Mouse (Mus musculus): ENCODE measurements at regions not wholly inside any gene's neighbourhood (a gene's known extent, or its start where the extent isn't known, plus 50 kb on each side); places are given as distances from the start of the nearest gene placed in this dataset.
"Not testable (repeated sequence)": the region's sequence is repeated elsewhere in the genome, so short reads cannot be mapped to it uniquely, and the experiment has no call there.

DNA sequence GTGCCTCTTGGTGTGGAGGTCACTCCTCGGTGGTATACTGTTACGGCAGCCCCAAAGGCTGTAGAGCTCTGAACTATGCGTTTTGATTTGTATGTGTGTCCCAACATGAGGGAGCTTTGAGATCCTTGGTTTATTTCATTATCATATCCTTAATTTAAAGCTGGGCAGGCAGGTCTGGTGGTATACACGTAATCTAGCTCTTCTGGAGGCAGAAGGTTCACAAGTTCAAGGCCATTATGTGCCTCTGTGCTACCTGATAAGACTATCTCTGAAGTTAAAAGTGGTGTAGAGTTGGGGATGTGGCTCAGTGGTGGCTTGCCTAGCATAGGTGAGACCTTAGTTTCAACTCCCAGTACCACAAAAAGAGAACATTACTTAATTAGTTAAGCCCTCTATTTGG is 199.1 kb upstream of the Hmga2 start:
- ATAC-seq (no peak), DNase-seq (ENCODE audit: low spot score) (no peak)
- Histone ChIP-seq H3K27me3 (replicated peaks; ENCODE audit: control insufficient read depth, insufficient read depth, low read length) (no peaks in the 10 kb centered on the region), H3K9me3 (replicated peaks; ENCODE audit: control insufficient read depth, low read length) (no peaks in the 10 kb centered on the region), H3K4me3 (ENCODE audit: low read depth, low read length) (no peak overlapping the region), H3K4me2 (ENCODE audit: low read length) (no peak overlapping the region), H3K27ac (ENCODE audit: low read depth, low read length) (no peak overlapping the region), H3K36me3 (ENCODE audit: control insufficient read depth, insufficient read depth, low read length) (no peaks in the 10 kb centered on the region), H3K9ac (ENCODE audit: low read length) (no peak overlapping the region), H3K4me1 (ENCODE audit: control insufficient read depth, insufficient read depth, low read length) (no peaks in the 10 kb centered on the region)
- 91% methylated on average over 4 of the region's 4 CpGs for WGBS

DNA sequence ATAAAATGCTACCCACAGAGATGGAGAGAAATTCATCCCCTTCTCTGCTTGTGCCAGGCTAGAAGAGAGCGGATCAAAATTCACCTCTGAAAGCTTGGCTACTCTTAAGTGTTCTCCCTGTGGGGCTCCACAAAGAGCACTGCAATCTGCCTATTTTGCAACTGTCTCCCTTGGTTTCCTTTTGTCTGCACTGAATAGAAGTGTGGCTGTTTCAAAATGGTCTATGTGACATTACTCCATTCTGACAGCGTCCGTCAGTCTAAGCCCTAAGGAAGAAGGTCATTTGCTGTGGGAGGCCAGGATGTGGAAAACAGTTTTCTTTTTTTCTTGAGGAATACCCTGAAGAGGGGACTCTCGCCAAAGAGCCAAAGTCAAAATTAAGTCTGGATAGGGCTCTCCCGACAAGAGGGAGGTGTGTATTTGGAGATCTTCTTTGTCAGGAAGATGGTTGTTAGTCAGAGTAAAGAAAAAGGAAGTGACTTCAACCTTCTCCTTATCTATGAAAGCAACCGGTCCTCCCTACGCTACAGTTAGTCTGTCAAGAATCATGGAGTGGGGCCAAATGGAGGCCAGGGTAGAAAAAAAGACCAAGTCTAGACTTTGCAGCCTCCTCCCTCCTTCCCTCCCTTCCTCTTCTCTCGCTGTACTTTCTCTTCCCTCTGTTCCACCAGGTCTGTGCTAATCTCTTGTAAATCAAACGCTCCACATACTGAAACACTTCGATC is 198.2 kb upstream of the Hmga2 start:
- Histone ChIP-seq H3K4me3 (ENCODE audit: low read depth, low read length) (no peak overlapping the region), H3K27me3 (replicated peaks; ENCODE audit: control insufficient read depth, insufficient read depth, low read length) (no peaks in the 10 kb centered on the region), H3K27ac (ENCODE audit: low read depth, low read length) (no peak overlapping the region), H3K9me3 (replicated peaks; ENCODE audit: control insufficient read depth, low read length) (no peaks in the 10 kb centered on the region), H3K36me3 (ENCODE audit: control insufficient read depth, insufficient read depth, low read length) (no peaks in the 10 kb centered on the region), H3K4me1 (ENCODE audit: control insufficient read depth, insufficient read depth, low read length) (no peaks in the 10 kb centered on the region), H3K9ac (ENCODE audit: low read length) (no peak overlapping the region), H3K4me2 (ENCODE audit: low read length) (no peak overlapping the region)
- WGBS: 60% methylated on average over 10 of the region's 10 CpGs
- ATAC-seq (no peak), DNase-seq (ENCODE audit: low spot score) (peak; percentile 13)

DNA sequence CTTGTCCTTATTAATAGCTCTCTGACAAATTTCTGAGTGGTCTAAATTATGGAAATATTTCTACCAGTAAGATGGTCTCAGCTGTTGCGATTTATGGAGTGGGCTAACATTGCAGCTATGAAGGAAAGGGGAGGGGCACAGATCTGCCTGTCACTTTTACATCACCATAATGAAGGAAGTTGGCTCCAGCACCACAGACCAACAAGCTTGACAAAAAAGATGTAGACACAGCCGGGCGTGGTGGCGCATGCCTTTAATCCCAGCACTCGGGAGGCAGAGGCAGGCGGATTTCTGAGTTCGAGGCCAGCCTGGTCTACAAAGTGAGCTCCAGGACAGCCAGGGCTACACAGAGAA is 191.4 kb upstream of the Hmga2 start:
- not testable (repeated sequence) for H3K27me3 ChIP-seq (replicated peaks; ENCODE audit: control insufficient read depth, insufficient read depth, low read length); H3K27ac ChIP-seq (ENCODE audit: low read depth, low read length); H3K4me2 ChIP-seq (ENCODE audit: low read length); H3K4me3 ChIP-seq (ENCODE audit: low read depth, low read length); H3K9ac ChIP-seq (ENCODE audit: low read length); H3K9me3 ChIP-seq (replicated peaks; ENCODE audit: control insufficient read depth, low read length); H3K4me1 ChIP-seq (ENCODE audit: control insufficient read depth, insufficient read depth, low read length); H3K36me3 ChIP-seq (ENCODE audit: control insufficient read depth, insufficient read depth, low read length); DNase-seq (ENCODE audit: low spot score)
- WGBS: 90% methylated on average over 7 of the region's 7 CpGs
- ATAC-seq: peak; percentile 77

DNA sequence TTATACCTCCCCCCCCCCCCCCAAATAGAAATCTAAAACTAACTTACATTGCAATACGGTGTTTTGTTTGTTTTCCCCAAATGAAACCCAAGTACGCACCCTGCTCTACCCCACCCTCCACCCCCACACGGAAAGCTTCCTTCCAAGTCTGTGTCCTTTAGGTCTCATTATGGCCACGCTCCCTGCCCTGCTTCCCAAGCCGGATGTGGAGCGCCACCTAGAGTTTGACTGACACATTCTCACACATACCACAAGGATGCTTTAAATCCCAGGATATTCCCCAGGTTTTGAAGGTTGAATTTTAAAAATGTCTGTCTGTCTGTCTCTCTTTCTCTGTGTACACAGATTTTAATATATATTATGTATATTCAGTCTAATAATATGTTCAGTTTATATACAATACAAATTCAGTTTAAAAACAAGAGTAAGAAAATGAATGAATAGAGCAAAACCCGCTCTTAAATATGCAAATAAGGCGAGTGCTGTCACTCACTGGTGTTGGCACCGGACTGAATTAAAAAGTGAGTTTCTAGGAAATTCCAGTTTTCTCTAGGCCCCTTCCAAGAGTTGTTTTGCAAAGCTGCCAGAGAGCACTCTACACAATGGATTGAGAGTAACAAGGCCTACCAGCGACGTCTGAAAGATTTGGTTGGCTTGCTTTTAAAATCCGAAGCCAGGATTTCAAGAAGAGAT is 190.9 kb upstream of the Hmga2 start:
- no peak overlapping the region for H3K4me2 ChIP-seq (ENCODE audit: low read length)
- H3K27ac ChIP-seq (ENCODE audit: low read depth, low read length): no peak overlapping the region
- ATAC-seq (peak; percentile 90), DNase-seq (ENCODE audit: low spot score) (peak; percentile 82)
- no peak overlapping the region for H3K9ac ChIP-seq (ENCODE audit: low read length)
- no peak overlapping the region for H3K4me3 ChIP-seq (ENCODE audit: low read depth, low read length)
- no peaks in the 10 kb centered on the region for H3K36me3 ChIP-seq (ENCODE audit: control insufficient read depth, insufficient read depth, low read length)
- no peaks in the 10 kb centered on the region for H3K27me3 ChIP-seq (replicated peaks; ENCODE audit: control insufficient read depth, insufficient read depth, low read length)
- H3K4me1 ChIP-seq (ENCODE audit: control insufficient read depth, insufficient read depth, low read length): no peaks in the 10 kb centered on the region
- WGBS: 32% methylated on average over 12 of the region's 12 CpGs
- no peaks in the 10 kb centered on the region for H3K9me3 ChIP-seq (replicated peaks; ENCODE audit: control insufficient read depth, low read length)

DNA sequence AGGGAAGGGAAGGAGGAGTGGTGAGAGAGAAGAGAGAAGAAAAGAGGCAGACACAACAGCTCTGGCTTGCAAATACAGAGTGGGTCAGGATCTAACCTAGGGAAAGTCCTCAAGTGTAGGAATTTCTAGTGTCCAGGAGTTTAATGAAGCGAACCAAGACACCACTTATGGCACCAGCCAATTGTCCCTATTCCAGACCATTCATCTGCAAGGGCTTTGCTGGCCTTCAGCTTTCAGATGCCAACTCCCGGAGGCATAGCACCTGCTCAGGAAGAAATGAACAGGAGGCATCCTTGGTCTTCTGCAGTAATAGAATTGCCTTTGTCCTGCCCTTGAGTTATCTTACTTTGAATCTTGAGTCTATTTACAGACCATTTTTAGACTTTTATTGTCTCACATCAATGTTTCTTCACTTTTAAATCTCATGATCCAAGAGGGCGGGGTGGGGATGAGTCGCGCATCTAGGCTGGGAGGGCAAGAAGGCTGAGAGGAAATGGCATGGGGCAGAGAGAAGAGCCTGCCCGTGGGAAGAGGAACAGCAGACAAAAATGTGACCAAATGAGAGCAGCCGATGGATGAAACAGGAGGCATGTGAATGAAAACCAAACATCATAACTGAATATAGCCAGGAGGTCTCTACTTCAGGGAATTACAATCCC is 190.1 kb upstream of the Hmga2 start:
- no peaks in the 10 kb centered on the region for H3K4me1 ChIP-seq (ENCODE audit: control insufficient read depth, insufficient read depth, low read length)
- H3K4me3 ChIP-seq (ENCODE audit: low read depth, low read length): no peak overlapping the region
- H3K9ac ChIP-seq (ENCODE audit: low read length): no peak overlapping the region
- DNase-seq (ENCODE audit: low spot score) (no peak), ATAC-seq (no peak)
- no peak overlapping the region for H3K27ac ChIP-seq (ENCODE audit: low read depth, low read length)
- H3K4me2 ChIP-seq (ENCODE audit: low read length): no peak overlapping the region
- H3K27me3 ChIP-seq (replicated peaks; ENCODE audit: control insufficient read depth, insufficient read depth, low read length): no peaks in the 10 kb centered on the region
- no peaks in the 10 kb centered on the region for H3K9me3 ChIP-seq (replicated peaks; ENCODE audit: control insufficient read depth, low read length)
- H3K36me3 ChIP-seq (ENCODE audit: control insufficient read depth, insufficient read depth, low read length): no peaks in the 10 kb centered on the region
- WGBS: 91% methylated on average over 7 of the region's 7 CpGs

DNA sequence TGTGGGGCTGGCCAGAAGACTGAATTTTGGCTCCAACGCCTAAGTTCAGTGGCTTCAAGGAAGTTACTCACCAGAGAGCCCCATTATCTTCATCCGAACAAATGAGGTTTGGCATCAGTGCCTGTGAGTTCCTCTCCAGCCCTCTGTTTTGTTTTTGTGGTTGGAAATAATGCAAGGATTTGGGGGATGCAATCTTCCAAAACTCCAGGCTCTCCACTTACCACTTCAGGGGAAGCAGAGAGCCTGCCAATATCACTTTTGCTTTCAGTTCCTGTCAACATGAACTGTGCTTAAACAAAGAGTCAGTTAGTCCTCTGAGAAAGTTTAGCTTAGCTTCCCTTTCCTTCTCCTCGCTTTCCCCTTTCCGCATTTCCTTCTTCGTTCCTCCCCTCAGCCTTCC is 189.4 kb upstream of the Hmga2 start:
- Histone ChIP-seq H3K9me3 (replicated peaks; ENCODE audit: control insufficient read depth, low read length) (no peaks in the 10 kb centered on the region), H3K27ac (ENCODE audit: low read depth, low read length) (no peak overlapping the region), H3K4me2 (ENCODE audit: low read length) (no peak overlapping the region), H3K4me1 (ENCODE audit: control insufficient read depth, insufficient read depth, low read length) (no peaks in the 10 kb centered on the region), H3K36me3 (ENCODE audit: control insufficient read depth, insufficient read depth, low read length) (no peaks in the 10 kb centered on the region), H3K27me3 (replicated peaks; ENCODE audit: control insufficient read depth, insufficient read depth, low read length) (no peaks in the 10 kb centered on the region), H3K9ac (ENCODE audit: low read length) (no peak overlapping the region), H3K4me3 (ENCODE audit: low read depth, low read length) (no peak overlapping the region)
- 67% methylated on average over 5 of the region's 5 CpGs for WGBS
- DNase-seq (ENCODE audit: low spot score) (no peak), ATAC-seq (no peak)

DNA sequence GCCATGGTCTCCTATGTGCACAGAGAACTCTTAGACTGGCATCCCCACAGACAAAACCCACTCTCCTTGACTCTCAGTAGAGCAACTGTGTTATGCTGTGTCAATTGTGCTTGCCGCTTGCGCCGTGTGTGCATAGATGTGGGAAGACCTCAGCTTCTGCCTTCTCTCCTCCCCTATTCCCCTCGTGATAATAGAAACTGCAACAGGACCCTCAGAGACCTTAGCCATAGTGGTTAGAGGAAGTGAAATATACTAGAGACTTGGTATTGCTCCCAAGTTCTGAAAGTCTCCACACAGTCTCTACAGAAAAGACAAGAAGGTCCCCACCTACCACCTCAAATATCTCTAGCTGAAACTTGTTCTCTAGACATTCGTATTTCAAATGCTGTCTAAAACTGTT is 188.2 kb upstream of the Hmga2 start:
- DNase-seq (ENCODE audit: low spot score) (no peak), ATAC-seq (no peak)
- no peaks in the 10 kb centered on the region for H3K27me3 ChIP-seq (replicated peaks; ENCODE audit: control insufficient read depth, insufficient read depth, low read length)
- H3K36me3 ChIP-seq (ENCODE audit: control insufficient read depth, insufficient read depth, low read length): no peaks in the 10 kb centered on the region
- H3K27ac ChIP-seq (ENCODE audit: low read depth, low read length): no peak overlapping the region
- H3K9ac ChIP-seq (ENCODE audit: low read length): no peak overlapping the region
- 87% methylated on average over 5 of the region's 5 CpGs for WGBS
- no peak overlapping the region for H3K4me3 ChIP-seq (ENCODE audit: low read depth, low read length)
- H3K9me3 ChIP-seq (replicated peaks; ENCODE audit: control insufficient read depth, low read length): no peaks in the 10 kb centered on the region
- H3K4me1 ChIP-seq (ENCODE audit: control insufficient read depth, insufficient read depth, low read length): no peaks in the 10 kb centered on the region
- no peak overlapping the region for H3K4me2 ChIP-seq (ENCODE audit: low read length)

DNA sequence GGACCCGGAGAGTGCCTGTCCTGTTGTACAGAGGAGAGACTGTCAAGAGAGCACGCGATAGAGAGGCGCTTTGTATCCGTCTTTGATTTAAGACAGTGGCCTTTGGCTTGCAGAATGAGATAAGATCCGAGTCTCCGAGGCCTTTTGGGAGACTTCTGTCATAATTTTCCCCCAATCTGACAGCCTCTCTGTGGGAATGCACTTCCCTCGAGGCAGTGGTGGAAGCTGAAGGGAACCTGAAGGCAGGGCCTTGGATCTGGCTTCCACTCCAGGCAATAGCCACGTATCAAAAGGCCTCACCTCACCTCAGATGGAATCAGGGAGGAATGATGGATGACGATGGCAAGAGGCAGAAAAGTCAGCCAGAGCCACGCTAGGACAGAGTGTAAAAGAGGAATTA is 187.1 kb upstream of the Hmga2 start:
- Histone ChIP-seq H3K9me3 (replicated peaks; ENCODE audit: control insufficient read depth, low read length) (no peaks in the 10 kb centered on the region), H3K27ac (ENCODE audit: low read depth, low read length) (no peak overlapping the region), H3K4me2 (ENCODE audit: low read length) (no peak overlapping the region), H3K9ac (ENCODE audit: low read length) (no peak overlapping the region), H3K36me3 (ENCODE audit: control insufficient read depth, insufficient read depth, low read length) (no peaks in the 10 kb centered on the region), H3K27me3 (replicated peaks; ENCODE audit: control insufficient read depth, insufficient read depth, low read length) (no peaks in the 10 kb centered on the region), H3K4me1 (ENCODE audit: control insufficient read depth, insufficient read depth, low read length) (no peaks in the 10 kb centered on the region), H3K4me3 (ENCODE audit: low read depth, low read length) (no peak overlapping the region)
- DNase-seq (ENCODE audit: low spot score) (no peak), ATAC-seq (no peak)
- 90% methylated on average over 11 of the region's 11 CpGs for WGBS

DNA sequence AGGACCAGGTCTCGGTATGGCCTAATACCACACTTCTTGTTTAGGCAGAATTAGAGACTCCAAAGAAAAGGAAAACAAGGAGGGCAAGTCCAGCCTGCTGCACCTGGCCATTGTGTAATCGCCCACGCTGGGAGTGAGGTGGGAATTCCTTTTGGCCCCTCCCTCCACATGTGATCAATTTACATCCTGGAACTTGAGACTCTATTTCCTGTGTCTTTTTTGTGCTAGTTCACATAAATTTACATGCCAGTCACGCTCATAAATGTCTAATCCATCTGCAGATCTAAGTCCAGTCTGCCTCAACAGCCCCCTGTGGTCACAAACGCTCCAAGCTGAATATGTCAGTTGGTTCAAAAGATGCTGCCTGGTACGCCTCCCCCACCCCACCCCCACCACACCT is 184.2 kb upstream of the Hmga2 start:
- DNase-seq (ENCODE audit: low spot score) (no peak), ATAC-seq (no peak)
- 49% methylated on average over 6 of the region's 6 CpGs for WGBS

More for the DNA sequence above, 184.2 kb upstream of the Hmga2 start:
- Histone ChIP-seq H3K27me3 (replicated peaks; ENCODE audit: control insufficient read depth, insufficient read depth, low read length) (no peaks in the 10 kb centered on the region), H3K9me3 (replicated peaks; ENCODE audit: control insufficient read depth, low read length) (no peaks in the 10 kb centered on the region), H3K27ac (ENCODE audit: low read depth, low read length) (no peak overlapping the region), H3K9ac (ENCODE audit: low read length) (no peak overlapping the region), H3K4me2 (ENCODE audit: low read length) (no peak overlapping the region), H3K4me1 (ENCODE audit: control insufficient read depth, insufficient read depth, low read length) (peaks cover under 1% of the 10 kb centered on the region; the same call in 1 of the 2 replicates), H3K36me3 (ENCODE audit: control insufficient read depth, insufficient read depth, low read length) (no peaks in the 10 kb centered on the region), H3K4me3 (ENCODE audit: low read depth, low read length) (no peak overlapping the region)

Measured in forebrain, embryonic 14.5 days (tissue).